Mouse (Mus musculus): ENCODE measurements around the gene Eloa. TPM values are rescaled to one million over a fixed set of nuclear protein-coding genes. Genes with fewer than 3 reads are reported as not detected.

The Eloa gene
- total and polyA plus RNA-seq, 2 experiments from 2014 or later: 19.7 to 20.9 TPM

GRCm38 (mm10) chr4:136004107-136004675 is 17.4 kb downstream of the Eloa start:
- Histone ChIP-seq H3K27ac (no peak overlapping the region), H3K9me3 (ENCODE audit: low read length) (no peaks in the 10 kb centered on the region), H3K27me3 (ENCODE audit: insufficient read depth, low read length) (no peaks in the 10 kb centered on the region), H3K4me3 (ENCODE audit: low read length) (no peak overlapping the region), H3K4me1 (ENCODE audit: insufficient read depth, low read length) (no peaks in the 10 kb centered on the region), H3K9ac (replicated peaks; ENCODE audit: low read length) (no peak overlapping the region), H3K4me2 (ENCODE audit: low read depth, low read length) (no peak overlapping the region), H3K36me3 (ENCODE audit: insufficient read depth, low read length) (peaks cover 62% of the 10 kb centered on the region)
- WGBS: 84% methylated on average over 5 of the region's 5 CpGs
- no peak for DNase-seq (ENCODE audit: low spot score)
- no peak for TF ChIP-seq CTCF (IDR thresholded peaks at IDR 0.05; ENCODE audit: low read depth)
- ATAC-seq: no peak

- Histone ChIP-seq H3K9me3 (ENCODE audit: low read length) (no peaks in the 10 kb centered on the region), H3K27ac (no peak overlapping the region), H3K36me3 (ENCODE audit: insufficient read depth, low read length) (no peaks in the 10 kb centered on the region), H3K27me3 (ENCODE audit: insufficient read depth, low read length) (no peaks in the 10 kb centered on the region), H3K9ac (replicated peaks; ENCODE audit: low read length) (no peak overlapping the region), H3K4me3 (ENCODE audit: low read length) (no peak overlapping the region), H3K4me1 (ENCODE audit: insufficient read depth, low read length) (no peaks in the 10 kb centered on the region), H3K4me2 (ENCODE audit: low read depth, low read length) (no peak overlapping the region)
- TF ChIP-seq CTCF (IDR thresholded peaks at IDR 0.05; ENCODE audit: low read depth): no peak
- no peak for ATAC-seq
- no peak for DNase-seq (ENCODE audit: low spot score)
- 85% methylated on average over 4 of the region's 4 CpGs for WGBS
Observed at GRCm38 (mm10) chr4:135995118-135995517, 26.4 kb downstream of the Eloa start.

- H3K27me3 ChIP-seq (ENCODE audit: insufficient read depth, low read length): no peaks in the 10 kb centered on the region
- ATAC-seq (no peak), DNase-seq (ENCODE audit: low spot score) (no peak)
- H3K27ac ChIP-seq: no peak overlapping the region
- no peak overlapping the region for H3K4me2 ChIP-seq (ENCODE audit: low read depth, low read length)
- WGBS: 95% methylated on average over 6 of the region's 6 CpGs
- no peak for TF ChIP-seq CTCF (IDR thresholded peaks at IDR 0.05; ENCODE audit: low read depth)
- H3K9me3 ChIP-seq (ENCODE audit: low read length): no peaks in the 10 kb centered on the region
- no peaks in the 10 kb centered on the region for H3K4me1 ChIP-seq (ENCODE audit: insufficient read depth, low read length)
- H3K4me3 ChIP-seq (ENCODE audit: low read length): no peak overlapping the region
- no peaks in the 10 kb centered on the region for H3K36me3 ChIP-seq (ENCODE audit: insufficient read depth, low read length)
- no peak overlapping the region for H3K9ac ChIP-seq (replicated peaks; ENCODE audit: low read length)
Observed at GRCm38 (mm10) chr4:135993941-135994340, 27.6 kb downstream of the Eloa start.

GRCm38 (mm10) chr4:135987714-135988113 is 33.8 kb downstream of the Eloa start:
- H3K27ac ChIP-seq: peak overlapping the region; percentile 80; the same call in 1 of the 2 replicates
- ATAC-seq (no peak), DNase-seq (ENCODE audit: low spot score) (no peak)
- peak overlapping the region; percentile 84 for H3K4me3 ChIP-seq (ENCODE audit: low read length)
- H3K36me3 ChIP-seq (ENCODE audit: insufficient read depth, low read length): peaks cover 12% of the 10 kb centered on the region
- whole genome bisulfite sequencing: 65% methylated on average over 9 of the region's 9 CpGs
- H3K4me2 ChIP-seq (ENCODE audit: low read depth, low read length): peak overlapping the region; percentile 99
- H3K9me3 ChIP-seq (ENCODE audit: low read length): no peaks in the 10 kb centered on the region
- H3K27me3 ChIP-seq (ENCODE audit: insufficient read depth, low read length): no peaks in the 10 kb centered on the region
- peak overlapping the region; percentile 89 for H3K9ac ChIP-seq (replicated peaks; ENCODE audit: low read length)
- no peak for TF ChIP-seq CTCF (IDR thresholded peaks at IDR 0.05; ENCODE audit: low read depth)
- peaks cover 12% of the 10 kb centered on the region for H3K4me1 ChIP-seq (ENCODE audit: insufficient read depth, low read length)

GRCm38 (mm10) chr4:135986943-135987710 is 34.4 kb downstream of the Eloa start, which contains the start of gene Pithd1:
Gene Pithd1 (minus strand): TSS chr4:135987264.
- Histone ChIP-seq H3K27me3 (ENCODE audit: insufficient read depth, low read length) (no peaks in the 10 kb centered on the region), H3K36me3 (ENCODE audit: insufficient read depth, low read length) (peaks cover 12% of the 10 kb centered on the region), H3K4me2 (ENCODE audit: low read depth, low read length) (peak within 1 kb of the TSS; percentile 99), H3K9ac (replicated peaks; ENCODE audit: low read length) (peak within 1 kb of the TSS; percentile 89), H3K27ac (peak within 1 kb of the TSS; percentile 80), H3K9me3 (ENCODE audit: low read length) (no peaks in the 10 kb centered on the region), H3K4me3 (ENCODE audit: low read length) (peak within 1 kb of the TSS; percentile 84), H3K4me1 (ENCODE audit: insufficient read depth, low read length) (peaks cover 12% of the 10 kb centered on the region)
- peak; percentile 96 for ATAC-seq
- peak; percentile 37 for TF ChIP-seq CTCF (IDR thresholded peaks at IDR 0.05; ENCODE audit: low read depth)
- DNase-seq (ENCODE audit: low spot score): peak; percentile 97
- under 1% methylated on average over 75 of the region's 81 CpGs for WGBS

GRCm38 (mm10) chr4:135986301-135986942 is 35.1 kb downstream of the Eloa start:
- Histone ChIP-seq H3K9me3 (ENCODE audit: low read length) (no peaks in the 10 kb centered on the region), H3K9ac (replicated peaks; ENCODE audit: low read length) (peak overlapping the region; percentile 89), H3K36me3 (ENCODE audit: insufficient read depth, low read length) (peaks cover 12% of the 10 kb centered on the region), H3K4me2 (ENCODE audit: low read depth, low read length) (peak overlapping the region; percentile 99), H3K4me3 (ENCODE audit: low read length) (peak overlapping the region; percentile 84), H3K27me3 (ENCODE audit: insufficient read depth, low read length) (no peaks in the 10 kb centered on the region), H3K4me1 (ENCODE audit: insufficient read depth, low read length) (peaks cover 12% of the 10 kb centered on the region), H3K27ac (peak overlapping the region; percentile 80)
- peak; percentile 16 for DNase-seq (ENCODE audit: low spot score)
- TF ChIP-seq CTCF (IDR thresholded peaks at IDR 0.05; ENCODE audit: low read depth): no peak
- ATAC-seq: no peak; the same call in 1 of the 2 replicates
- 5% methylated on average over 20 of the region's 23 CpGs for WGBS

Data from hindbrain, postnatal 0 days (tissue).